Mouse (Mus musculus): ENCODE results near the gene Taf5. TPM values are rescaled to one million over a fixed set of nuclear protein-coding genes. Genes with fewer than 3 reads are reported as not detected.
A peak's percentile ranks its signal among the peaks of the same experiment; 100 is the strongest.

The Taf5 gene
- total and polyA plus RNA-seq, 3 experiments, result 1.5 to 2.9 (median 2.7) TPM

GRCm38 (mm10) chr19:47040720-47041473 lies 26.6 kb upstream of the Taf5 start:
- Histone ChIP-seq H3K36me3 (ENCODE audit: control insufficient read depth, insufficient read depth, low read length) (no peaks in the 10 kb centered on the region), H3K27me3 (ENCODE audit: control insufficient read depth, insufficient read depth, low read length) (no peaks in the 10 kb centered on the region), H3K27ac (no peak overlapping the region), H3K9ac (ENCODE audit: low read depth, low read length) (no peak overlapping the region), H3K79me2 (replicated peaks; ENCODE audit: control insufficient read depth, insufficient read depth, low read length) (no peaks in the 10 kb centered on the region), H3K4me1 (ENCODE audit: control insufficient read depth, insufficient read depth, low read length) (no peaks in the 10 kb centered on the region), H3K4me3 (no peak overlapping the region)
- no peak for TF ChIP-seq CTCF (IDR thresholded peaks at IDR 0.05)
- TF ChIP-seq POLR2A (IDR thresholded peaks at IDR 0.05; ENCODE audit: insufficient read depth, low read depth, low read length), result no peak
- no peak for TF ChIP-seq EP300 (IDR thresholded peaks at IDR 0.05; ENCODE audit: insufficient read depth, low read depth, low read length)
- WGBS, result 60% methylated on average over 3 of the region's 3 CpGs
- intact Hi-C loops (cut with DNase I), result no loop called here
- no peak for DNase-seq

- Histone ChIP-seq H3K4me3 (no peak overlapping the region), H3K9ac (ENCODE audit: low read depth, low read length) (no peak overlapping the region), H3K27ac (no peak overlapping the region), H3K27me3 (ENCODE audit: control insufficient read depth, insufficient read depth, low read length) (no peaks in the 10 kb centered on the region), H3K36me3 (ENCODE audit: control insufficient read depth, insufficient read depth, low read length) (no peaks in the 10 kb centered on the region), H3K79me2 (replicated peaks; ENCODE audit: control insufficient read depth, insufficient read depth, low read length) (no peaks in the 10 kb centered on the region), H3K4me1 (ENCODE audit: control insufficient read depth, insufficient read depth, low read length) (no peaks in the 10 kb centered on the region)
- WGBS, result 80% methylated on average over 3 of the region's 3 CpGs
- no peak for DNase-seq
- intact Hi-C loops (cut with DNase I), result loop anchor here (2.0 kb wide), 1 partner anchor 167 kb away; no protein-coding TSS in a partner anchor
- TF ChIP-seq EP300 (IDR thresholded peaks at IDR 0.05; ENCODE audit: insufficient read depth, low read depth, low read length), result no peak
- peak; percentile 66 for TF ChIP-seq CTCF (IDR thresholded peaks at IDR 0.05)
These were observed 23.9 kb upstream of the Taf5 start for GRCm38 (mm10) chr19:47043608-47044007.

GRCm38 (mm10) chr19:47046343-47046742 lies 21.2 kb upstream of the Taf5 start:
- H3K27ac ChIP-seq, result no peak overlapping the region
- no peak overlapping the region for H3K9ac ChIP-seq (ENCODE audit: low read depth, low read length)
- intact Hi-C loops (cut with DNase I), result no loop called here
- peaks cover 4% of the 10 kb centered on the region; the same call in 1 of the 2 replicates for H3K4me1 ChIP-seq (ENCODE audit: control insufficient read depth, insufficient read depth, low read length)
- no peak for DNase-seq
- H3K36me3 ChIP-seq (ENCODE audit: control insufficient read depth, insufficient read depth, low read length), result no peaks in the 10 kb centered on the region
- no peak for TF ChIP-seq POLR2A (IDR thresholded peaks at IDR 0.05; ENCODE audit: insufficient read depth, low read depth, low read length)
- peak; percentile 23; the same call in 1 of the 2 replicates for TF ChIP-seq CTCF (IDR thresholded peaks at IDR 0.05)
- 96% methylated on average over 1 of the region's 1 CpGs for WGBS
- H3K79me2 ChIP-seq (replicated peaks; ENCODE audit: control insufficient read depth, insufficient read depth, low read length), result no peaks in the 10 kb centered on the region
- no peaks in the 10 kb centered on the region for H3K27me3 ChIP-seq (ENCODE audit: control insufficient read depth, insufficient read depth, low read length)
- H3K4me3 ChIP-seq, result no peak overlapping the region

- no peaks in the 10 kb centered on the region for H3K27me3 ChIP-seq (ENCODE audit: control insufficient read depth, insufficient read depth, low read length)
- intact Hi-C loops (cut with DNase I), result no loop called here
- H3K27ac ChIP-seq, result no peak overlapping the region
- H3K4me3 ChIP-seq, result no peak overlapping the region
- H3K79me2 ChIP-seq (replicated peaks; ENCODE audit: control insufficient read depth, insufficient read depth, low read length), result no peaks in the 10 kb centered on the region
- 92% methylated on average over 13 of the region's 13 CpGs for WGBS
- no peak for DNase-seq
- peaks cover 4% of the 10 kb centered on the region; the same call in 1 of the 2 replicates for H3K4me1 ChIP-seq (ENCODE audit: control insufficient read depth, insufficient read depth, low read length)
- no peak overlapping the region for H3K9ac ChIP-seq (ENCODE audit: low read depth, low read length)
- no peaks in the 10 kb centered on the region for H3K36me3 ChIP-seq (ENCODE audit: control insufficient read depth, insufficient read depth, low read length)
- TF ChIP-seq EP300 (IDR thresholded peaks at IDR 0.05; ENCODE audit: insufficient read depth, low read depth, low read length) (no peak), POLR2A (IDR thresholded peaks at IDR 0.05; ENCODE audit: insufficient read depth, low read depth, low read length) (no peak), CTCF (IDR thresholded peaks at IDR 0.05) (no peak)
These were observed 20.2 kb upstream of the Taf5 start for GRCm38 (mm10) chr19:47047236-47047833.

GRCm38 (mm10) chr19:47049061-47049460 lies 18.5 kb upstream of the Taf5 start:
- Histone ChIP-seq H3K4me3 (no peak overlapping the region), H3K9ac (ENCODE audit: low read depth, low read length) (no peak overlapping the region), H3K27me3 (ENCODE audit: control insufficient read depth, insufficient read depth, low read length) (no peaks in the 10 kb centered on the region), H3K4me1 (ENCODE audit: control insufficient read depth, insufficient read depth, low read length) (peaks cover 4% of the 10 kb centered on the region; the same call in 1 of the 2 replicates), H3K79me2 (replicated peaks; ENCODE audit: control insufficient read depth, insufficient read depth, low read length) (no peaks in the 10 kb centered on the region), H3K27ac (no peak overlapping the region), H3K36me3 (ENCODE audit: control insufficient read depth, insufficient read depth, low read length) (no peaks in the 10 kb centered on the region)
- TF ChIP-seq EP300 (IDR thresholded peaks at IDR 0.05; ENCODE audit: insufficient read depth, low read depth, low read length), result no peak
- TF ChIP-seq CTCF (IDR thresholded peaks at IDR 0.05), result no peak
- no peak for TF ChIP-seq POLR2A (IDR thresholded peaks at IDR 0.05; ENCODE audit: insufficient read depth, low read depth, low read length)
- DNase-seq, result no peak
- 61% methylated on average over 4 of the region's 4 CpGs for WGBS
- intact Hi-C loops (cut with DNase I), result no loop called here

GRCm38 (mm10) chr19:47049840-47050239 lies 17.7 kb upstream of the Taf5 start:
- intact Hi-C loops (cut with DNase I), result no loop called here
- Histone ChIP-seq H3K79me2 (replicated peaks; ENCODE audit: control insufficient read depth, insufficient read depth, low read length) (no peaks in the 10 kb centered on the region), H3K27me3 (ENCODE audit: control insufficient read depth, insufficient read depth, low read length) (no peaks in the 10 kb centered on the region), H3K36me3 (ENCODE audit: control insufficient read depth, insufficient read depth, low read length) (no peaks in the 10 kb centered on the region), H3K27ac (no peak overlapping the region; the same call in 1 of the 2 replicates), H3K4me1 (ENCODE audit: control insufficient read depth, insufficient read depth, low read length) (peaks cover 4% of the 10 kb centered on the region; the same call in 1 of the 2 replicates), H3K4me3 (peak overlapping the region; percentile 67), H3K9ac (ENCODE audit: low read depth, low read length) (no peak overlapping the region)
- 8% methylated on average over 7 of the region's 7 CpGs for WGBS
- DNase-seq, result no peak
- TF ChIP-seq EP300 (IDR thresholded peaks at IDR 0.05; ENCODE audit: insufficient read depth, low read depth, low read length), result no peak
- TF ChIP-seq POLR2A (IDR thresholded peaks at IDR 0.05; ENCODE audit: insufficient read depth, low read depth, low read length), result no peak
- TF ChIP-seq CTCF (IDR thresholded peaks at IDR 0.05), result no peak
